Mouse (Mus musculus) ovary, postnatal 14 days (tissue): Measurements from ENCODE around the gene Grid1.
A peak's percentile ranks its signal among the peaks of the same experiment; 100 is the strongest.

ENCODE experiments used
- DNase-seq: peaks from one replicate; pipeline ENCODE4 v3.0.0; 2022; ENCODE audit warnings: low spot score

Gene Grid1

DNA sequence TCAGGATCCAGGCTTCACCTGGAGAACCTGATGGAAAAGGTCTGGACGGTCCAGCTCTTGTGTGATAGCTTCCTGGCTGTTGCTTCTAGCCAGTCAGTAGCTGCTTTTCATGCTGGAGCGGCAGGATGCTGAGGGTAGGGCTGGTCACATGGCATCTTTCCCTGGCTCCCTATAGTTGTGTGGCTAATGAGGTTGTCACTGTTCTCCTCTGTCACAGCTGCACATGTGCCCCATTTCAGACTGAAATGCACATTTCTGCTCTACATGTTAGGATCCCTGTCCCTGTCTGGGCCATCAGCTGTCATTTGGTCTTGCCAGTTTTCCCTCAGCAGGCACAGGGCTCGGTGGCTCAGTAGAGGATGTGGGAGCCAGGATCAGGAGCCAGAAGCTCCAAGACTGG is 17.2 kb downstream of the Grid1 start:
- no peak for DNase-seq

GRCm38 (mm10) chr14:34838999-34839398 is 19.1 kb downstream of the Grid1 start:
- DNase-seq: no peak

DNA sequence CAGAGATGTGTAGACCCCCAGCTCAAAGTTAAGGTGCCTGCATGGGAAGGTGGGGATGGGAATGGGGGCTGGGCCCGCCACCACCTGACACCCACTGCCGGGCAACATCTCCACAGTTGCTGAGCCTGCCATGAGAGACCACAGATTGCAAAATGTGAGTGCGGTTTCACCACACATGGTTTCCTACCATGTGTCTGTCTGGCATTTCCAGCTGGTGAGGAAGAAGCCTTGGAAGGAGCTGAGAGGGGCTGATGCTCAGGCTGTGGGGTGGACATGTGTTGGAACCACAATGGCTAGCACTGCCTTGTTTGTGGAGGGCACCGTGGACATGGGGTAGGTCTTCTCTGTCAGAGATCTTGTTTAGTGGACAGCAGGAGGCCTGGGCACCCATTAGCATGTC is 20.0 kb downstream of the Grid1 start:
- DNase-seq: no peak

DNA sequence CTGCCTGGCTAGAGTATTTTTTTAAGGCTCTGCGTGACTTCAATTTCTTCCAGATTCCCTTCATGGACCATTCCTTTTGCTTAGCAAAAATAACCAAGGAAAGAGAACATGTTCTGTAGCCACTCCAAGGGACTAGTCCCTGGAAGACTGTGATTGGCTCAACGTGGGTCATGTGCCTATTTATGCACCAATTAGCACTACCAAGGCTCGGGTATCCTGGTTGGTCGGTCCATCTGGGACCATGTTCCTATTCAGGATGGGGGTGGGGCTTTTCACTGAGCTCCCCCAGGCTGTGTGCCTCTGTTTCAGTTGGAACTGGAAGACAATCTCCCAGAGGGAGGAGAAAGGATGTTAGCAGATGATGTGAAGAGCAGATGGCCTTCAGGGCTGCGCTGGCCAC is 23.7 kb downstream of the Grid1 start:
- DNase-seq: no peak

DNA sequence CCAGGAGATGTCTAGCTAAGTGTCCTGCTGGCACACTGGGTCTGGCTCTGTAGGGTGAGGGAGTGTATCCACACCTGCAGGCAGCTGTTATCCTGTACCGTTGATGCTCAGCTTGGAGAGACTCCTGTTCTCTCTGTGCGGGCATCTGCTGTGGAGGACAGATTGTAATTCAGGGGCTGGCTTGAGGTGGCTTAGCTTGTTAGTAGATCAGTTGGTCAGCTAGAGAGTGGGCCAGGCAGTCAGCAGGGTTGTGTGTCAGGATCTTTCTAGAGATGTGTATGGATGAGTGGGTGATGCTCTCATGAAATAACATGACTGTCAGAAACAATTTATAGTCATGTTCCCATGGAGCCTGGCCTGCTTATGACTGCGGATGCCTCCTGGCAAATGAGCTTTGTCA is 24.3 kb downstream of the Grid1 start:
- DNase-seq: no peak

DNA sequence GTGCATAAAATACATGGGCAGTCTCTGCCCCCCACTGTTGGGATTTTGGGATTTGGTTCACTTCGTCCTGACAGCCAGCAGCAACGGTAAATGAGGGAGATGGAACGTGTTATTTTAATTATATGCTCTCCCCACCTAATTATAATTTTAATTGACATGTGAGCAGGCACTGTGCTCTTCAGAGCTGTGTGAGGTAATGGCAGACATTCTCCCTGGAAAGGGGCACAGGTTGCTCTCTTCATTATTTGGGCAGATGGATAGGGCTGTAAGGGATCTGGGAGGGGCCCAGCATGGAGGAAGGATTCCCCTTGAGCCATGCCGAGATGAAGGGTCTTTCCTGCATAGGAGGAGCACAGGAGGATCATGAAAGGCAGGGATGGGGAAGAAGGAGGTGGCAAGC is 26.9 kb downstream of the Grid1 start:
- DNase-seq: no peak

GRCm38 (mm10) chr14:34847625-34848024 is 27.7 kb downstream of the Grid1 start:
- no peak for DNase-seq

DNA sequence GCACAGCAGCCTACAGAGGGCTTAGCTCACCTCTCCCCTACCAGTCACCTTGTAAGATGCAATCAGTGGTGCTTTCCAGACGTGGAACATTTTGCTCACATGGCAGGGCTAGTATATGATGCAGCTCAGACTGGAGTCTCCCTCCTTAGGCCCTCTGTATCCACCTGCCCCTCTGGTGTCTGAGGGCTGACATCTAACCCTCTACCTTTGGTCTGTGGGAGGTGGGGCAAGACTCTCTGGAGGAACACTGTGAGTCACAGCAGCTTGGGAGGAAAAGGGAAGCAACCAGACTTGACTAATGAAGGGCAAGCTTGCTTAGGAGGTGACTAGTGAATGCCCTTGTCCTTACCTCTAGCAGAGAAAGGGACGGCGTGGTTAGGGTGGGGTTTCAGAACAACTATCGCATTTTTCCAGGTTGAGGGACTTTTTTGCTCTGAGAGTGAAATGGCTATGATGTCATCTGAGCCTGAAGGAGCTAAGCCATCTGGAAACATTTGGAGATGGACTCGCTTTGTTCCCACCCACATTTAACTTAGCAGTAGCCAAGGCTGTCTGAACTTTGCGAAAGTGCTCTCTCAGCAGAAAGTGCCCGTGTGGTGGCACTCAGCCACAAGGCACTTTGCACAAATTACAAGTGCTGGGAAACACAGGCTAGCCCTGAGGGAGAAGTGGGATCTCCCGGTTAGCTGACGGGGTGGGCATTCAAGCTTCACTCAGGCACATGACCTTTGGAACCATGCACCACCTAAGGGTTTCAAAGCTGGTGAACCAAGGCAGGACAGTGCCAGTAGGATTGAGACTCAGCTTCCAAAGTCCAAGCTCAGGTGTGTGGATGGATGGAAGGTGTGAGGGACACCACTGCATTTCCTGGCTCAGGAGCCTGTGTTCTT is 41.2 kb downstream of the Grid1 start:
- DNase-seq: no peak

- peak; percentile 30 for DNase-seq
These were observed 47.4 kb downstream of the Grid1 start for GRCm38 (mm10) chr14:34867266-34867665.

- DNase-seq: no peak
These were observed 48.8 kb downstream of the Grid1 start for GRCm38 (mm10) chr14:34868513-34869260.

DNA sequence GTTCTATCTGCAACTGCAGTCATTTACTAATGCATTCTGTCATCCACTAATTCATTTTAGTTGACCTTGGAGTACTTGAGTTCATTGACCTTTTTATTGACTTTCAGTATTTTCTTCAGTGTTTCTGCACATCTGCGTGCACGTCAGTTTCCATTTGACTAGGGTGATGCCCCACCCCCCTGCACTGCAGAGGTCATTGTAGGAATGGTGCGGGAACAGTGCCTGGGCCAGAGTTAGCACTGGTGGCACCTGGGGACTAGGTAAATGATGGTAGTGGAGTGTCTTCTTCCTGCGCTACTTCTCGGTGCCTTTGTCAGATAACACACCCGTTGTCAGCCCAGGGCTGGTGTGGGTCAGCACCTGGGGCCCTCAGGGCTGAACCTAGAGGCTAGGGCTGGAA is 60.1 kb downstream of the Grid1 start:
- no peak for DNase-seq

DNA sequence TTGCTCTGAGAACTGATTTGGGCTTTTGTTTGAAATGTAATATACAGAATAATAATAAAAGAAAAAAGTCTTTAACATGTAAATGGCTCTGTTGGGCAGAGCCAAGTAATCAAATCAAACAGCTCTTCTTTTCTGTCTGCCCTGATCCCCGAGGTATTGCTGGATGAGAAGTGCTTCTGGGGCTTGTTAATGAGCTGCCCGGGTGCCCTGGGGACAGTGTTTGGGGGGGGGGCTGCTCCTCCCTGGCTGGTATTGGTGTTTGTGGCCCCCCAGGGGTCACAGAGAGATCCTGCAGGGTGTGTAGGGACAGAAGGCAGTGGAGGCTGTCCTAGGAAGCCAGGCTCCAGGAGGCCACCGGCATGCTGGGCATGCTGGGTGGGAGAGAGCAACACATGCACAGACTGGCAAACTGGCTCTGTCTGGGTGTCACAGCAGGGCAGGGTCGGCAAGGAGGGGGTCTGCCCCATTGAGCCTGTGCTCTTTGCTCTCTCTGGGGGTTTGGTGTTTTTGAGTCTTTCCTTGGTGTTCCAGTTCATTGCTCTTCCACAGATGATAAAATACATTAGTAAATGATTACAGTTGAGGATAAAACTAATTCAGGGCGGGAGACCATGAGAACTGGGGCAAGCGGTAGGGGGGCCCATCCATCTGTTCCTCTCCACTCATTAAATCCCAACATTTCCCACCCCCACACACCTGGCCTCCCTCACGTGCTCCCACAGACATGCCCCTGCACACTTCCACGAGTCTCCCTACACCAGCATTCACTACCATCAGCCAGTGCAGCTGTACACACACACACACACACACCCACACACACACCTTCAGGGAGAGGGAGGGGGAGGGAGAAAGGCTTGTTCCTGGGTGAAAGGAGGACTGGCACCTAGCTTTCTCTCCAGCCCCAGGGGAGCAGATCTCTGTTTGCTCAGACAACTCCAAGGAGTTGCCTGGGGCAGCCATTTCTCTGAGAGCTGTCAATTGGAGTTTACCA is 60.8 kb downstream of the Grid1 start:
- no peak for DNase-seq

- no peak for DNase-seq
These were observed 64.3 kb downstream of the Grid1 start for GRCm38 (mm10) chr14:34884194-34884593.

DNA sequence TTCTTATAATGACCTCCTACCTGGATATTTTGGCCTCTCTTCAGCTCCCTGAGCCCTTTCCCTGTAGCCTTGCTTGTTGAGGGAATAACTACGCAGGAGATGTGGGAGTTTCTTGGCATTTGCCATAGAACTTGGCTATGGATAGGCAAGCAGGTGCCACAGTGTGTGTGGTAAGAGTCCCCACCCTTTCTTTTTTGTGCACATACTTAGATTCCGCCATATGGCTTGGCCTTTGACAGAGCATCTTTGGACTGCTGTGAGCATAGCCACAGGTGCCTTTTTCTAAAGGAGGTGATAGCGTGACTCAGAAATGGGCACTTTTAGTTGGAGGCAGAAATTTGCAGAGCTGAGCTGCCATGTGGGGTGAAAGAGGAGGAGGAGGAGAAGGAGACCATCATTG is 64.7 kb downstream of the Grid1 start:
- no peak for DNase-seq

DNA sequence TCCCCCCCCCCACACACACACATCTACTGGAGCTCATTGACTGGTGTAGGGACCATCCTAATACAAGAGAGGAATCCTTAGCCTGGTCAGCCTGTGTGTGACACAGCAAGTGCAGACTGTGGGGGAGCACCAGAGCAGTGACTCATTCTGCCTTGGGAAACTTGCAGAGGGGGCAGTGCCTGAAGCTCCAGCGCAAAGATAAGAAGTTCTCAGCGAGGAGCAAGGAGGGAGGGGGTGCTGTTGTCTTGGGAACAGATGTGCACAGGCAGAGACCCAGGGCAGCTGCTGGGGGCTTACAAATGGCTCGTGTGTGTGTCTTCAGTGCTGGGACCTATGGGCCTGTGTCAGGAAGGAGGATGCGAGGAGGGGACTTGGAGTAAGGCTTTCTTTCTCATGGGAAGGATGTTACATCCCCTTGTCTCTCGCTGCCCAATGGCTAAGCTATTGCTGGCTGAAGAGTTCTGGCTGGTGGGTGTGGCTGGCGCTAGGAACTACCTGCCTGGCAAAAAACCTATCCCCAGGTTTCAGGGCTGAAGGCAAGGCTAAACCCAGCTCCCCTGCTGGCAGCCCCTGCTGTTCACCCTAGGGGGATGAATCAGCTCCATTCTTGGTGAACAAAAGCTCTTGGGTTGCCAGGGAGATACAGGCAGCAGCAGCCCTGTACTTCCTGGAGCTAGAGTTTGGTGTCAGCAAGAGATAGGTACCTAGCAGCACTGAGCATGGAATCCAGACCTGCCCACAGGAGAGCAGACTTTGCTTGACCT is 72.0 kb downstream of the Grid1 start:
- no peak for DNase-seq

DNA sequence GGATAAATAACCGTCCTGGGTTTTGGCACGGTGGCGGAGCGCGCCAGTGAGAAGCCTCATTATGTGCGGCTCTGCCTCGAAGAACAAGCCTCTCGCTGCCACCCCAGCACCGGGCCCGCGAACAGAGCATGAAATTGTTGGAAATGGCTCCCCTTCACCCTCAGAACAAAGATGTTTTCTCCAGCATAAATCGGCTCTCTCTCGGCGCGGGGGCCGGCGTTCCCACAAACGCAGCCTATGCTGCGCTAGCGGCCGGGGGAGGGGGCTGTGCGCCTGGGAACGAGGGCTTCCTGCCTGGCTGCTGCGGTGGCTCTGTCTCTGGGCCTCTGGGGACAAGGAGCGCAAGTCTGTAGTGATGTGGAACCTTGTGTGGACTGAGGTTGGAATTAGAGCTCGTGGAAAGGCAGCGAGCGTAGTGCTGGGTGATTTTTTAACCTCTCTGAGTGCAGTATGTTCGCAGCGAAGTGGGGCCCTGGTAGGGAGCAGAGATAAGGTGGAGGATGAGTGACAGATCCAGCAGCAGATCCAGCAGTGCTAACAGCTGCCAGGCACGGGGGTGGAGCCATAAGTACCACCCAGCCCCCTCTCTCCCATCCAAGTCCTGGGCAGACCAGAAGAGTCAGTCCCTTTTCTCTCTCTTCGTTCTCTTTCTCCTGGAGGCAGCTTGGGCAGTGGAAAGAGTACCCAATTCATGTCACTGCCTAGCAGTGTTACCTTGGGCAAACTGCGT is 76.5 kb downstream of the Grid1 start:
- DNase-seq: no peak

- no peak for DNase-seq
These were observed 83.9 kb downstream of the Grid1 start for GRCm38 (mm10) chr14:34903854-34904253.

DNA sequence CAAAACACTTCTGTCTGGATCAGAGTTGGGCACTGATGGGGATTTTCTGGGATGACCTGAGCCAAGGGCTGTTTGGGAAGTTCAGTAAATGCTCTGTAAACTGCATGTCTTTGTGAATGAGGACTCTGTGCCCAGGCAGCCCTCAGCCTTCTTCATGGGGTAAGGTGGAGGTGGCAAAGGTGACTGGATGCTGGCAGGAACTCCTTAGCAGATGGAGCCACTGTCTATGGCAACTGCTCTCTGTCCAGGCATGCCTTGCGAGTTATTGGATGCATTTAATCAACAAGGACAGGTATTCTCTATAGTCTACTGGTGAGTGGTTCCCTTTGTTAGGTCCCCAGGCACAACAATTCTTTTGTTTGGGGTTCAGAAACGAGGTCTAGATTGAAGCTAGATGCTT is 85.8 kb downstream of the Grid1 start:
- DNase-seq: no peak

GRCm38 (mm10) chr14:34908366-34908765 is 88.5 kb downstream of the Grid1 start:
- no peak for DNase-seq

- no peak for DNase-seq
These were observed 88.9 kb downstream of the Grid1 start for GRCm38 (mm10) chr14:34908804-34909203.

GRCm38 (mm10) chr14:34916315-34916714 is 96.4 kb downstream of the Grid1 start:
- no peak for DNase-seq
